ENCODE assay signal across 8 mouse cellular contexts in the genomic region with DNA sequence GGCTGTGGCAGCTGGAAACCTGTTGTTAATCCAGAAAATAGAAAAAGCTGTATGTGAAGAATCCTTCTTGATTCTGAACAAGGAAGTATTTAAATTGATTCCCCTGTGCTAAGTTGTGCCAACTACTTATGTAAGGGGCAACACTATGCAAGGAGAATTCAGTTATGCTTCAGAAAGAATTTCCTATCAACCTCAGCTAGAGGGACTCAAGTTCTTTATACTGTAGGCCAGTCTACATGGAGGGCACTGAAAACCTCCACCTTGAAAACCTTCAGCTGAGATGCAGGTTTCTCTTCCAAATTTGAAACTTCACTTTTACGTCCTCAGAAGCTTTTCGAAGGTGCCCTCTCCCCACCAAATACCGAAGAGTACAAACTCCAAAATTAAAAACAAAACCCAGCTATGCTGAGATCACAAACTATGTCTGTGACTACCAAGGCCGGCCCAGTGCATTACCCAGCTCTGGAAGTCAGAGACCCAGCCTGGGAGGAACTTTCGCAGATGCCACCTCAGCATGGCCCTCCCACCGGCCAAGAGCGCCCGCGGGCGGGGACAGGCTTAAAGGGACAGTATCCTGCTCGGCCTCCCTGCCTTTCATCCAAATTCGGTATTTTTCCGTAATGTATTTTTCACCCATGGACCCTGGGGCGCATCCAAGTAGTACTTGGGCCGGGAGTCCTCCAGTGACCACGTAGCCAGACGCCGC. TPM values are rescaled to one million over a fixed set of nuclear protein-coding genes. Genes with fewer than 3 reads are reported as not detected.
DNase-seq lines count a peak whose midpoint lies in the region; ATAC-seq and TF ChIP-seq lines count a peak whose summit lies in the region.

No protein-coding gene starts in this region.

- H3K79me3 ChIP-seq in C2C12 (ENCODE audit: low read depth), result peaks cover 54% of the 10 kb centered on the region

- no peaks in the 10 kb centered on the region for H3K9me3 ChIP-seq in heart, embryonic 11.5 days (replicated peaks; ENCODE audit: control insufficient read depth, low read length)
- no peaks in the 10 kb centered on the region for H3K9me3 ChIP-seq in kidney, embryonic 15.5 days (replicated peaks)
- no peaks in the 10 kb centered on the region for H3K9me3 ChIP-seq in liver, embryonic 12.5 days (replicated peaks)
- no peaks in the 10 kb centered on the region for H3K9me3 ChIP-seq in stomach, embryonic 16.5 days (replicated peaks; ENCODE audit: control insufficient read depth, low read length)

- peak overlapping the region; percentile 95 for H3K9ac ChIP-seq in heart, embryonic 11.5 days (ENCODE audit: low read depth, low read length)
- peak overlapping the region; percentile 91 for H3K9ac ChIP-seq in kidney, embryonic 15.5 days
- peak overlapping the region; percentile 92 for H3K9ac ChIP-seq in liver, embryonic 12.5 days
- peak overlapping the region; percentile 94 for H3K9ac ChIP-seq in stomach, embryonic 16.5 days (ENCODE audit: low read length)

- no peak for TF ChIP-seq CTCF in C2C12 (IDR thresholded peaks at IDR 0.05; ENCODE audit: control insufficient read depth, insufficient read depth, insufficient read length)

- peaks cover 39% of the 10 kb centered on the region for H3K36me3 ChIP-seq in C2C12 (ENCODE audit: control insufficient read depth, insufficient read depth)
- peaks cover 12% of the 10 kb centered on the region; the same call in 1 of the 2 replicates for H3K36me3 ChIP-seq in heart, embryonic 11.5 days (ENCODE audit: control insufficient read depth, insufficient read depth, low read length)
- peaks cover 25% of the 10 kb centered on the region for H3K36me3 ChIP-seq in kidney, embryonic 15.5 days
- H3K36me3 ChIP-seq in liver, embryonic 12.5 days, result peaks cover 37% of the 10 kb centered on the region
- H3K36me3 ChIP-seq in stomach, embryonic 16.5 days (ENCODE audit: control insufficient read depth, insufficient read depth, low read length), result 0 out of 2 replicates have a peak, but pooled peaks cover 5% of the 10 kb centered on the region

- 5% methylated on average over 18 of the region's 18 CpGs for WGBS in heart, embryonic 11.5 days (ENCODE audit: insufficient replicate concordance)
- WGBS in kidney, embryonic 15.5 days, result 2% methylated on average over 18 of the region's 18 CpGs
- 5% methylated on average over 18 of the region's 18 CpGs for WGBS in liver, embryonic 12.5 days (ENCODE audit: insufficient replicate concordance)
- WGBS in stomach, embryonic 16.5 days, result 2% methylated on average over 18 of the region's 18 CpGs

- peak overlapping the region; percentile 75 for H3K4me2 ChIP-seq in heart, embryonic 11.5 days
- peak overlapping the region; percentile 71 for H3K4me2 ChIP-seq in kidney, embryonic 15.5 days
- peak overlapping the region; percentile 95 for H3K4me2 ChIP-seq in liver, embryonic 12.5 days
- H3K4me2 ChIP-seq in stomach, embryonic 16.5 days (ENCODE audit: low read depth, low read length), result peak overlapping the region; percentile 69

- peak overlapping the region; percentile 82 for H3ac ChIP-seq in C2C12 (ENCODE audit: control insufficient read depth, insufficient read length, low read depth)

- DNase-seq in brain, adult 2 months (ENCODE audit: low read depth, low spot score), result peak; percentile 81
- peak; percentile 61 for DNase-seq in naive thymus-derived CD4-positive, alpha-beta T cell, adult 2 months (ENCODE audit: low read depth)

- peak overlapping the region; percentile 63 for H3K4me3 ChIP-seq in C2C12 (ENCODE audit: insufficient read depth, poor library complexity, severe bottlenecking)
- peak overlapping the region; percentile 94 for H3K4me3 ChIP-seq in heart, embryonic 11.5 days (ENCODE audit: low read depth, low read length)
- H3K4me3 ChIP-seq in kidney, embryonic 15.5 days (replicated peaks), result peak overlapping the region; percentile 96
- H3K4me3 ChIP-seq in liver, embryonic 12.5 days, result peak overlapping the region; percentile 92
- peak overlapping the region; percentile 96 for H3K4me3 ChIP-seq in stomach, embryonic 16.5 days (replicated peaks; ENCODE audit: low read length)

- peak overlapping the region; percentile 97 for H3K27ac ChIP-seq in heart, embryonic 11.5 days (ENCODE audit: low read depth, low read length)
- H3K27ac ChIP-seq in kidney, embryonic 15.5 days, result peak overlapping the region; percentile 97
- peak overlapping the region; percentile 94 for H3K27ac ChIP-seq in liver, embryonic 12.5 days
- H3K27ac ChIP-seq in stomach, embryonic 16.5 days (ENCODE audit: low read length), result peak overlapping the region; percentile 97

- peaks cover 23% of the 10 kb centered on the region for H3K4me1 ChIP-seq in heart, embryonic 11.5 days (ENCODE audit: control insufficient read depth, insufficient read depth, low read length)
- H3K4me1 ChIP-seq in kidney, embryonic 15.5 days, result peaks cover 31% of the 10 kb centered on the region
- H3K4me1 ChIP-seq in liver, embryonic 12.5 days, result peaks cover 44% of the 10 kb centered on the region
- peaks cover 24% of the 10 kb centered on the region for H3K4me1 ChIP-seq in stomach, embryonic 16.5 days (ENCODE audit: control insufficient read depth, insufficient read depth, low read length)

- ATAC-seq in erythroblast, adult 5-6 weeks (replicated peaks; ENCODE audit: low FRiP score, poor library complexity, severe bottlenecking), result peak; percentile 85
- peak; percentile 74 for ATAC-seq in heart, embryonic 11.5 days (replicated peaks; ENCODE audit: insufficient number of reproducible peaks, low FRiP score, low TSS enrichment)
- ATAC-seq in kidney, embryonic 15.5 days (replicated peaks; ENCODE audit: low FRiP score), result peak; percentile 86
- ATAC-seq in liver, embryonic 12.5 days, result peak; percentile 79
- peak; percentile 88 for ATAC-seq in stomach, embryonic 16.5 days (ENCODE audit: insufficient read depth, low FRiP score)

- peaks cover 92% of the 10 kb centered on the region for H3K79me2 ChIP-seq in C2C12 (ENCODE audit: control insufficient read depth, insufficient read depth)

- no peaks in the 10 kb centered on the region for H3K27me3 ChIP-seq in C2C12 (ENCODE audit: control insufficient read depth, insufficient read depth, insufficient read length)
- no peaks in the 10 kb centered on the region for H3K27me3 ChIP-seq in heart, embryonic 11.5 days (ENCODE audit: control insufficient read depth, insufficient read depth, low read length)
- no peaks in the 10 kb centered on the region for H3K27me3 ChIP-seq in kidney, embryonic 15.5 days
- H3K27me3 ChIP-seq in liver, embryonic 12.5 days (replicated peaks), result no peaks in the 10 kb centered on the region
- no peaks in the 10 kb centered on the region for H3K27me3 ChIP-seq in stomach, embryonic 16.5 days (ENCODE audit: control insufficient read depth, insufficient read depth, low read length)

TF ChIP-seq in C2C12, 6 proteins besides CTCF, POLR2A, EP300 and RAD21:
- TF ChIP-seq MYOD1 (IDR thresholded peaks at IDR 0.05; ENCODE audit: control insufficient read depth, insufficient read length, low read depth) (no peak), MAX (IDR thresholded peaks at IDR 0.05) (no peak), CEBPB (IDR thresholded peaks at IDR 0.05; ENCODE audit: low read depth) (no peak), USF1 (IDR thresholded peaks at IDR 0.05; ENCODE audit: low read depth) (no peak), MYOG (IDR thresholded peaks at IDR 0.05; ENCODE audit: control insufficient read depth, extremely low read depth, insufficient read length) (no peak), FOSL1 (IDR thresholded peaks at IDR 0.05; ENCODE audit: insufficient read depth, low read length, poor library complexity, severe bottlenecking) (no peak)

RNA-seq across cellular contexts. Expression of gene Hdlbp, which starts 34.1 kb away (rescaled TPM):
- 134 TPM for polyA plus RNA-seq in C2C12 (2012; fragmentation: generic; extraction: Trizol)
- 38.5 and 57.5 TPM in 2 replicates for total RNA-seq in erythroblast, adult 5-6 weeks (2015; ENCODE audit: low replicate concordance)
- 37.7 and 44.2 TPM in 2 replicates for total RNA-seq in erythroblast, adult 5-6 weeks (2017; ENCODE audit: low replicate concordance)
- polyA plus RNA-seq in heart, embryonic 11.5 days (2014; fragmentation: Nextera tagmentation; extraction: Ambion mirVana), result 137 and 144 TPM in 2 replicates
- polyA plus RNA-seq in kidney, embryonic 15.5 days (2015; fragmentation: Nextera tagmentation; extraction: Ambion mirVana), result 154 and 158 TPM in 2 replicates
- 88.7 and 92.8 TPM in 2 replicates for polyA plus RNA-seq in liver, embryonic 12.5 days (2016; fragmentation: Nextera tagmentation; extraction: Ambion mirVana)
- 162 and 165 TPM in 2 replicates for polyA plus RNA-seq in stomach, embryonic 16.5 days (2015; fragmentation: Nextera tagmentation; extraction: Ambion mirVana)

Comparison
In these comparisons a context has a peak if more than half of its experiments do, and no peak if none do; other contexts are left out.
1. Peak in every context shown above with its lines: DNase-seq, ATAC-seq, H3K4me3 ChIP-seq and H3K27ac ChIP-seq.